Mouse (Mus musculus) liver, embryonic 12.5 days (tissue): ENCODE data around the gene Scamp3. TPM values are rescaled to one million over a fixed set of nuclear protein-coding genes. Genes with fewer than 3 reads are reported as not detected.

ENCODE experiments used
- ATAC-seq: fragments of 200-750 bp; cut with Nextera tagmentation; 2 replicates; pipeline ENCODE4 v1.8.0; 2017; ENCODE audit warnings: moderate number of reproducible peaks, mild to moderate bottlenecking, moderate library complexity
- H3K27ac ChIP-seq: fragments of 300-500 bp; sonication (generic); 2 replicates; pipeline ENCODE4 v1.5.1; 2016; ENCODE audit warnings: mild to moderate bottlenecking
- H3K27me3 ChIP-seq: fragments of 300-500 bp; sonication (generic); replicated peaks from 2 replicates; pipeline ENCODE4 v1.6.1; 2016; ENCODE audit warnings: mild to moderate bottlenecking, moderate library complexity
- H3K36me3 ChIP-seq: fragments of 300-500 bp; sonication (generic); 2 replicates; pipeline ENCODE4 v1.6.1; 2016; ENCODE audit warnings: mild to moderate bottlenecking, moderate library complexity
- H3K4me1 ChIP-seq: fragments of 300-500 bp; sonication (generic); 2 replicates; pipeline ENCODE4 v1.6.1; 2016
- H3K4me2 ChIP-seq: fragments of 300-500 bp; sonication (generic); 2 replicates; pipeline ENCODE4 v1.6.1; 2016; ENCODE audit warnings: mild to moderate bottlenecking, moderate library complexity
- H3K4me3 ChIP-seq: fragments of 300-500 bp; sonication (generic); 2 replicates; pipeline ENCODE4 v1.5.1; 2016; ENCODE audit warnings: mild to moderate bottlenecking, moderate library complexity
- H3K9ac ChIP-seq: fragments of 300-500 bp; sonication (generic); 2 replicates; pipeline ENCODE4 v1.6.1; 2016; ENCODE audit warnings: mild to moderate bottlenecking, moderate library complexity
- H3K9me3 ChIP-seq: fragments of 300-500 bp; sonication (generic); replicated peaks from 2 replicates; pipeline ENCODE4 v1.6.1; 2016; ENCODE audit warnings: mild to moderate bottlenecking, moderate library complexity
- WGBS: fragments of 180-500 bp; shearing (Covaris S2); methylation state at CpG from one replicate; pipeline ENCODE4 v1.1.7; 2016; ENCODE audit not compliant: insufficient replicate concordance; 5-methylcytosine and 5-hydroxymethylcytosine counted together
- microRNA counts: library from miRNA; unstranded; fragments of <30 nt; microRNA quantifications from one replicate; lab custom pipeline; 2017
- microRNA-seq: library from miRNA; unstranded; fragments of <30 nt; microRNA quantifications from one replicate; pipeline ENCODE4, GENCODE M21; 2017
- polyA plus RNA-seq: library from polyadenylated mRNA; unstranded; fragments of >200 nt; fragmentation: Nextera tagmentation; extraction: Ambion mirVana; gene quantifications from 2 replicates; pipeline ENCODE4 v1.2.1, GENCODE M21; 2016

The Scamp3 gene
- polyA plus RNA-seq, 1 experiment from 2014 or later: 86.3 TPM

DNA sequence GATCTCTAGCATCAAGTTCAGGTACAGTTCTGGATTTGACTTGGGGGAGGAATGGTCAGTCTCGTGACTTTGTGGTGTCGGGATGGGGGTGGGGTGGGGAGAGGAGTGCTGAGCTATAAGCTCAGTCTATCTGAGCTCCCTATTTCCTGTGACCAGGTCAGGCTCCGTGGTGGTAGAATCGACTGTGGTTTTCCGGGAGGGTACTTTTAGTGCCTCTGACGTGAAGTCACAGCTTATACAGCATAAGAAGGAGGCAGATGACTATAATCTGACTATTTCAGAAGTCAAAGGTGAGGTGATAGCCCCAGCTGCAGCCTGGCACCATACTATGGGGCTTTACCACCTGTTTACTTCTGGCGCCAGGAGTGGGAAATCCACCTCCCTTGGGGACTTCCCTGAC is 54.1 kb downstream of the Scamp3 start:
- Histone ChIP-seq H3K27ac (no peak overlapping the region), H3K27me3 (peaks cover 89% of the 10 kb centered on the region)
- 21% methylated on average over 7 of the region's 7 CpGs for WGBS

DNA sequence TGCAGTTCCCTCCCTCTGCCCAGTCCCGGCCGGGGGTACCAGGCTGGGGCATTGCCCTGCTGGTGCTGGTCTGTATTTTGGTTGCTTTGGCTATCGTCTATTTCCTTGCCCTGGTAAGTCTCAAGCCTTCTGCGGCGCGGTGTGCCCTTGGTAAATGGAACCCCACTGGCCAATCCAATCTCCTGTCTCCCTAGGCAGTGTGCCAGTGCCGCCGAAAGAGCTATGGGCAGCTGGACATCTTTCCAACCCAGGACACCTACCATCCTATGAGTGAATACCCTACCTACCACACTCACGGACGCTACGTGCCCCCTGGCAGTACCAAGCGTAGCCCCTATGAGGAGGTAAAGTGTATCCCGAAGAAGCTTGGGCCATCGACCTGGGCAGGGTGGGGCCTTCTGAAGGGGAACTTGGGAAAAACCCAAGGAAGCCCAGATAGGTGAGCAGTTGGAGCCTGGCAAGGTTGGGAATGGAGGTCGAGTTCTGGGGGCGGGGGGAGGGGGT is 54.6 kb downstream of the Scamp3 start:
- no peak overlapping the region for H3K9ac ChIP-seq
- no peak overlapping the region for H3K4me3 ChIP-seq
- WGBS: 65% methylated on average over 16 of the region's 16 CpGs
- H3K4me1 ChIP-seq: peaks cover 24% of the 10 kb centered on the region
- H3K4me2 ChIP-seq: no peak overlapping the region
- H3K36me3 ChIP-seq: no peaks in the 10 kb centered on the region
- H3K27ac ChIP-seq: no peak overlapping the region
- no peaks in the 10 kb centered on the region for H3K9me3 ChIP-seq
- peaks cover 89% of the 10 kb centered on the region for H3K27me3 ChIP-seq
- no peak for ATAC-seq

More for the DNA sequence above, 54.1 kb downstream of the Scamp3 start:
- Histone ChIP-seq H3K9ac (no peak overlapping the region), H3K4me3 (no peak overlapping the region), H3K4me1 (peaks cover 29% of the 10 kb centered on the region), H3K9me3 (no peaks in the 10 kb centered on the region), H3K36me3 (no peaks in the 10 kb centered on the region), H3K4me2 (no peak overlapping the region)
- ATAC-seq: no peak

MicroRNAs within 50 kb of the gene (microRNA counts, 519-probe panel; counts per million panel counts)
- 582 counts per million, percentile 70 among the panel's probes with 10 or more counts for microRNA mmu-miR-92b (lab: Ali Mortazavi, UCI)

Small RNA genes within 50 kb of the gene (microRNA-seq; reads per million reads assigned to microRNA genes)
- gene Mir92b: 150 reads per million, percentile 51 among the genes with 10 or more reads in this experiment

Other genes with a start within 250 kb of the Scamp3 start
- 8.0 and 8.9 TPM in 2 replicates for gene Ash1l, start 226.9 kb upstream of the Scamp3 start, polyA plus RNA-seq
- 133 and 139 TPM in 2 replicates for gene Dap3, start 226.3 kb upstream of the Scamp3 start, polyA plus RNA-seq
- gene Rusc1, start 84.2 kb upstream of the Scamp3 start, polyA plus RNA-seq: 7.7 and 8.8 TPM in 2 replicates
- 0.06 TPM in 1 of 2 replicates, not detected in the other for gene Gm43738, start 76.4 kb upstream of the Scamp3 start, polyA plus RNA-seq
- 284 and 291 TPM in 2 replicates for gene Fdps, start 75.5 kb upstream of the Scamp3 start, polyA plus RNA-seq
- 162 and 171 TPM in 2 replicates for gene Pklr, start 41.3 kb upstream of the Scamp3 start, polyA plus RNA-seq
- gene Hcn3, start 17.3 kb upstream of the Scamp3 start, polyA plus RNA-seq: 0.81 and 0.86 TPM in 2 replicates
- 21.1 and 21.2 TPM in 2 replicates for gene Clk2, start 12.7 kb upstream of the Scamp3 start, polyA plus RNA-seq
- gene Fam189b, start 5.7 kb downstream of the Scamp3 start, polyA plus RNA-seq: 5.3 and 6.6 TPM in 2 replicates
- gene Gba, start 25.5 kb downstream of the Scamp3 start, polyA plus RNA-seq: 26.6 and 26.7 TPM in 2 replicates
- gene Thbs3, start 37.7 kb downstream of the Scamp3 start, polyA plus RNA-seq: 1.7 and 3.1 TPM in 2 replicates
- 160 and 167 TPM in 2 replicates for gene Mtx1, start 49.6 kb downstream of the Scamp3 start, polyA plus RNA-seq
- 0.13 TPM in 1 of 2 replicates, not detected in the other for gene Muc1, start 51.6 kb downstream of the Scamp3 start, polyA plus RNA-seq
- 170 and 187 TPM in 2 replicates for gene Krtcap2, start 68.5 kb downstream of the Scamp3 start, polyA plus RNA-seq
- gene Trim46, start 68.8 kb downstream of the Scamp3 start, polyA plus RNA-seq: 0.31 and 0.38 TPM in 2 replicates
- 72.3 and 73.6 TPM in 2 replicates for gene Dpm3, start 81.9 kb downstream of the Scamp3 start, polyA plus RNA-seq
- gene Slc50a1, start 93.1 kb downstream of the Scamp3 start, polyA plus RNA-seq: 19.3 and 21.6 TPM in 2 replicates
- gene Efna1, start 103.7 kb downstream of the Scamp3 start, polyA plus RNA-seq: 5.2 and 5.3 TPM in 2 replicates
- 0.65 and 1.0 TPM in 2 replicates for gene Efna3, start 145.5 kb downstream of the Scamp3 start, polyA plus RNA-seq
- gene Efna4, start 160.6 kb downstream of the Scamp3 start, polyA plus RNA-seq: 2.1 and 2.3 TPM in 2 replicates
- gene Adam15, start 172.5 kb downstream of the Scamp3 start, polyA plus RNA-seq: 14.1 and 14.5 TPM in 2 replicates
- gene Dcst2, start 184.5 kb downstream of the Scamp3 start, polyA plus RNA-seq: 0.05 and 0.06 TPM in 2 replicates
- not detected in 2 replicates for gene Dcst1, start 187.8 kb downstream of the Scamp3 start, polyA plus RNA-seq
- gene Zbtb7b, start 217.3 kb downstream of the Scamp3 start, polyA plus RNA-seq: 1.2 and 1.6 TPM in 2 replicates
- gene Lenep, start 225.3 kb downstream of the Scamp3 start, polyA plus RNA-seq: not detected in 2 replicates
- 21.6 and 22.9 TPM in 2 replicates for gene Flad1, start 234.4 kb downstream of the Scamp3 start, polyA plus RNA-seq
- 310 and 316 TPM in 2 replicates for gene Cks1b, start 240.9 kb downstream of the Scamp3 start, polyA plus RNA-seq
- gene Shc1, start 241.0 kb downstream of the Scamp3 start, polyA plus RNA-seq: 56.8 and 63.3 TPM in 2 replicates